Mouse (Mus musculus) layer of hippocampus, postnatal 10 days (tissue): ENCODE measurements around the gene Gm21095. TPM values are rescaled to one million over a fixed set of nuclear protein-coding genes. Genes with fewer than 3 reads are reported as not detected.
"Not testable (repeated sequence)": the region's sequence is repeated elsewhere in the genome, so short reads cannot be mapped to it uniquely, and the experiment has no call there.

Experiments used
- DNase-seq, 2 experiments: peaks; one replicate each; pipeline ENCODE4 v3.0.0; 2021; ENCODE audit warnings: low spot score in 2 of 2
- long read RNA-seq: library from polyadenylated mRNA; stranded (forward); transcript quantifications from one replicate; pipeline ENCODE4 v2.0.0, GENCODE M21; 2023
- total RNA-seq, 2 experiments: library from RNA; stranded (reverse); gene quantifications; 2 replicates each; pipeline ENCODE4 v1.2.3; 2021

Gm21095 gene
- total RNA-seq = not detected
- long read RNA-seq = 0 reads

DNA sequence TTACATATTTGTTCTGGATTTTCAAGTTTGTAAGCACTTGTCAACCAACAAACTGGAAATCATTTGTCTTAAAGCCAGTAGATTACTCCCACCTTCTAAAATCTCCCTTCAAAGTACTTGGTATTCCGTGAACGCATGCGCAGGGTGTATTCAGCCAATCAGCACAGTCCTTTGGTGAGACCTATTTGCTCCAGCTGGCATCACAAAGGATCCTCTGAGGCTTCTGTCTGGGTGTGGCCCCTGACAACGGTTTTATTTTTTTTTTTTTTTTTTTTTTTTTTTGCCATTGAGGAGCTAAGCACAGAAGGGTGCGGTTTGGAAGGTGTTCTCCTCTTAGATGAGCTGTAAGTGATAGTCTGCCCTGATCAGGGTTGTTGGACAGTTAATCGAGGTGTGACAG, at the start of gene Gm21095:
Gene Gm21095 (plus strand): TSS at position 301 of the 400 bp plus-strand sequence.
- DNase-seq = not testable (repeated sequence)
